ENCODE assay signal across 18 mouse cellular contexts in genomic region chr14:8174634-8175033, GRCm38 (mm10). TPM values are rescaled to one million over a fixed set of nuclear protein-coding genes. Genes with fewer than 3 reads are reported as not detected.
DNase-seq lines count a peak whose midpoint lies in the region; TF ChIP-seq lines count a peak whose summit lies in the region.
"Had no signal": no experiment of that assay in that cellular context is flagged by ENCODE, and none has a peak within 500 bp of the region (broad histone marks: within the 10 kb centered on the region; RNA-seq: fewer than 3 reads in every experiment).

No protein-coding gene starts in this region.

- no peak overlapping the region for H3K4me3 ChIP-seq in heart, embryonic 10.5 days
- H3K4me3 ChIP-seq in E14TG2a.4 (replicated peaks; ENCODE audit: low read length): peak overlapping the region; percentile 86
- H3K4me3 ChIP-seq in hindbrain, embryonic 10.5 days: no peak overlapping the region
- H3K4me3 ChIP-seq in gastrocnemius, adult 2 months: no peak overlapping the region
- H3K4me3 ChIP-seq: forebrain, embryonic 15.5 days; kidney, embryonic 15.5 days; layer of hippocampus, adult 2 months; limb, embryonic 10.5 days; liver, embryonic 13.5 days; neural tube, embryonic 13.5 days had no signal

- DNase-seq in heart, adult 18-20 months: peak; percentile 23 to 32
- no peak for DNase-seq in heart, embryonic 10.5 days (ENCODE audit: low spot score)
- DNase-seq in 3134 (ENCODE audit: extremely low read depth, insufficient read length, low spot score): peak; percentile 28
- peak; percentile 58 for DNase-seq in adipocyte (ENCODE audit: low spot score)
- DNase-seq in hindbrain, embryonic 10.5 days (ENCODE audit: low spot score): no peak
- DNase-seq in gastrocnemius, adult 2 months: no peak
- DNase-seq: cerebellum, adult 2 months; heart, postnatal 4 days; liver, embryonic 13.5 days; right cerebral cortex, postnatal 14 days; thymus, postnatal 36 days had no signal

- intact Hi-C loops in gastrocnemius, adult 2 months (cut with DNase I): loop anchor here (5.0 kb wide), 1 partner anchor 77 kb away; the partner anchor contains the start of gene Pxk

- peaks cover 16% of the 10 kb centered on the region for H3K36me3 ChIP-seq in heart, embryonic 10.5 days
- H3K36me3 ChIP-seq in E14TG2a.4 (ENCODE audit: insufficient read depth, low read length): peaks cover 21% of the 10 kb centered on the region
- peaks cover 15% of the 10 kb centered on the region for H3K36me3 ChIP-seq in hindbrain, embryonic 10.5 days

- no peaks in the 10 kb centered on the region for H3K27me3 ChIP-seq in heart, embryonic 10.5 days (ENCODE audit: insufficient read depth, poor library complexity, severe bottlenecking)
- H3K27me3 ChIP-seq in E14TG2a.4 (ENCODE audit: insufficient read depth, low read length): no peaks in the 10 kb centered on the region
- H3K27me3 ChIP-seq in hindbrain, embryonic 10.5 days (ENCODE audit: insufficient read depth, poor library complexity, severe bottlenecking): no peaks in the 10 kb centered on the region
- H3K27me3 ChIP-seq: forebrain, embryonic 15.5 days; kidney, embryonic 15.5 days; liver, embryonic 13.5 days; neural tube, embryonic 13.5 days; Patski had no signal

- H3K4me1 ChIP-seq in heart, embryonic 10.5 days: peaks cover 7% of the 10 kb centered on the region
- H3K4me1 ChIP-seq in E14TG2a.4 (replicated peaks; ENCODE audit: low read depth, low read length): peaks cover 35% of the 10 kb centered on the region
- H3K4me1 ChIP-seq in hindbrain, embryonic 10.5 days (replicated peaks): peaks cover 14% of the 10 kb centered on the region

- no peak for TF ChIP-seq CTCF in E14TG2a.4 (conservative IDR thresholded peaks at IDR 0.05; ENCODE audit: low read length)
- no peak for TF ChIP-seq CTCF in gastrocnemius, adult 2 months (IDR thresholded peaks at IDR 0.05)

- 86% methylated on average over 5 of the region's 5 CpGs for WGBS in heart, embryonic 10.5 days
- 85% methylated on average over 5 of the region's 5 CpGs for WGBS in hindbrain, embryonic 10.5 days

- no peak overlapping the region for H3K27ac ChIP-seq in heart, embryonic 10.5 days
- no peak overlapping the region for H3K27ac ChIP-seq in hindbrain, embryonic 10.5 days
- H3K27ac ChIP-seq in gastrocnemius, adult 2 months: no peak overlapping the region
- H3K27ac ChIP-seq: forebrain, embryonic 15.5 days; kidney, embryonic 15.5 days; layer of hippocampus, adult 2 months; limb, embryonic 10.5 days; liver, embryonic 13.5 days; neural tube, embryonic 13.5 days had no signal

- no peaks in the 10 kb centered on the region for H3K9me3 ChIP-seq in heart, embryonic 10.5 days
- H3K9me3 ChIP-seq in E14TG2a.4 (ENCODE audit: low read length): no peaks in the 10 kb centered on the region
- no peaks in the 10 kb centered on the region for H3K9me3 ChIP-seq in hindbrain, embryonic 10.5 days
- H3K9me3 ChIP-seq: forebrain, embryonic 15.5 days; kidney, embryonic 15.5 days; limb, embryonic 10.5 days; liver, embryonic 13.5 days; neural tube, embryonic 13.5 days had no signal

RNA-seq across cellular contexts. Expression of gene Pdhb, which starts 1.8 kb away (rescaled TPM):
- total RNA-seq in heart, adult 18-20 months (2021): 100 to 1,000 TPM; 840 to 892 TPM
- polyA plus RNA-seq in heart, embryonic 10.5 days (2016; fragmentation: Nextera tagmentation; extraction: Ambion mirVana): 332 and 445 TPM in 2 replicates
- polyA plus RNA-seq in hindbrain, embryonic 10.5 days (2016; fragmentation: Nextera tagmentation; extraction: Ambion mirVana): 212 and 213 TPM in 2 replicates
- total RNA-seq in gastrocnemius, adult 2 months (2021): 100 to 1,000 TPM; 268 to 370 TPM

RNA-seq across cellular contexts. Expression of gene Kctd6, which starts 39.3 kb away (rescaled TPM):
- total RNA-seq in heart, adult 18-20 months (2021): 1 to 10 TPM; 8.4 to 9.0 TPM
- 3.5 and 7.2 TPM in 2 replicates for polyA plus RNA-seq in heart, embryonic 10.5 days (2016; fragmentation: Nextera tagmentation; extraction: Ambion mirVana)
- 3.8 and 4.0 TPM in 2 replicates for polyA plus RNA-seq in hindbrain, embryonic 10.5 days (2016; fragmentation: Nextera tagmentation; extraction: Ambion mirVana)
- 1 to 10 TPM; 7.7 to 9.3 TPM for total RNA-seq in gastrocnemius, adult 2 months (2021)

Comparison
In these comparisons a context has a peak if more than half of its experiments do, and no peak if none do; other contexts are left out.
1. DNase-seq: peak in heart, adult 18-20 months (2 of 2), 3134 (single experiment) and adipocyte (single experiment); none in heart, embryonic 10.5 days (single experiment), hindbrain, embryonic 10.5 days (single experiment) and gastrocnemius, adult 2 months (single experiment).